Mouse (Mus musculus) layer of hippocampus, adult 9-10 months (tissue): ENCODE data around the gene Rab5a.
A peak's percentile ranks its signal among the peaks of the same experiment; 100 is the strongest.
"Not testable (repeated sequence)": the region's sequence is repeated elsewhere in the genome, so short reads cannot be mapped to it uniquely, and the experiment has no call there.

Source experiments
- DNase-seq: peaks from one replicate; pipeline ENCODE4 v3.0.0; 2022; ENCODE audit warnings: low spot score

The Rab5a gene

GRCm38 (mm10) chr17:53478858-53479603 is at the start of gene Rab5a:
Rab5a (plus strand) TSS chr17:53479234.
- DNase-seq = peak; percentile 95

DNA sequence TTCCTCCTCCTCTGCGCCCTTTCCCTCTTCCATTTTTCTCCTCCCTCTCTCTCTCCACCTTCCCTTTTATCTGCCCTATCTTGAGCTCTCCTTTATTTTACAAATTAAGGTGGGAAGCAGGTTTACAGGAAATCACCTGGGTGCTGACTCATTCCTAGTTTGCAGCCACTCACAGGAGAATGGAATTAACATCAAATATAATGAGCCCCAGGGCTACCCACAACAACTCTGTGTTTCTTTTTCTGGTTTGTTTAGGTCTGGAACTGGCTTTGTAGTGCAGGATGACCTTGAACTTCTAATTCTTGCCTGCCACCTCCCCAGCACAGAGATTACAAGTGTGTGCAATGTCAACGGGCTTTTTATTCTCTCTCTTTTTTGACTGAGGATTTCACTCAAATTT is 22.9 kb upstream of the Rab5a start:
- no peak for DNase-seq

DNA sequence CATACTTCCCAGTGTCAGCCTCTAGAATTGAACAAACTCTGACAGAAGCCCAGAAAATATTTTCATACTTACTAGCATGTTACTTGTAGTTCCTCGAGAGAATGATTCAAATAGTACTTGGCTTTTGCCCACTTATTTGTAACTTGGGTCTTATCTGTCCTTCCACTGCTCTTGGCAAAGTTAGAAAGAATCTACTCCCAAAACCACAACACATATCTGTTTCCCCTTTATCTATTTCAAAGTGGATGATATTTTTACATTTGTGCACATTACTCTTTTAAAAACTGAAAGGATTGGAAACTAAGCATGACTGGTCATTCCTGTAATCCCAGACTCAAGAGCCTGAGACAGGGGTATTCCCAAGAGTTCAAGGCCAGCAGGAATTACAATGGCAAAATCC is 22.3 kb upstream of the Rab5a start:
- no peak for DNase-seq

DNA sequence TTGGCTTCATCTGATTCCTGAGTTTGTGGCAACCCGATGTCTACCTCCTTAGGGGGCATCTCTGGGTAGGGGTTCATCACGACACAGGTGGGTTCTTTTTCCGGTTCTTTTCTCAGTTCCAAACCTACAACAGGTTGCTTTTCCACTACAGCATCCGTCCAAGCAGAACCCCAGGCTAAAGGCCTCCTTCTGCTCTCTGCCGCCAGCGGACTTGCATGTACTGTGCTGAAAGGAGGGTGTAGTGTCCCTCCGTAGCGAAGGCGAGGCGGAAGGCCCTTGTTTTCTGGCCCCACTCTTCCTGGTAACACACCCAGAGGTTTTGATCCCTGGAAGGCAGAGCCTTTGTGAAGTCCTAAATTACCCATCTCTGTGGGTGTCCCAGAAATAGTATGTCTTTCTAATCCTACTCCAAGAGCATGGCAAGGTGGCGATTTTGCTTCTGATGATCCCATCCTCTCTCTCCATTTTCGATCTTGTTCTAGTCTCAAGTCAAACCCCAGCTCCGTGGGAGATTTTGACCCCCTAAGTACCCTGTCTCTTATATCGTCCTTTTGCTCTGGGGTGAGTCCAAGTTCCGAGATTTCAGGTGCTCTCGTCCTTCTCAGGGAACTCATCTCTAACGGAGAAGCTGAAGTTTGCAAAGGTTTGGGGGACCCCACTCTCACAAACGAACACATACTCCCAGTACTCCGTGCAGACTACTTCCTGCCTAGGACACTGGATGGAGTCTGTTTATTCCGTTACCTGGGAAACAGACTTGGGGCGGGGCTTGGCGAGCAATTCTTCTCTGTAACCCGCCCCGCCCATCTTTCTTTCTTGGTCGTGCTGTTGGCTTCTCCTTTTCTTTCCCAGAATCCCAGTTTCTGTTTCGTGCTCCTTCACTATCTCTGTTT is 16.2 kb upstream of the Rab5a start, which contains the start of gene Efhb:
Gene Efhb (minus strand): TSS at position 719 of the 893 bp plus-strand sequence.
- peak; percentile 38 for DNase-seq

DNA sequence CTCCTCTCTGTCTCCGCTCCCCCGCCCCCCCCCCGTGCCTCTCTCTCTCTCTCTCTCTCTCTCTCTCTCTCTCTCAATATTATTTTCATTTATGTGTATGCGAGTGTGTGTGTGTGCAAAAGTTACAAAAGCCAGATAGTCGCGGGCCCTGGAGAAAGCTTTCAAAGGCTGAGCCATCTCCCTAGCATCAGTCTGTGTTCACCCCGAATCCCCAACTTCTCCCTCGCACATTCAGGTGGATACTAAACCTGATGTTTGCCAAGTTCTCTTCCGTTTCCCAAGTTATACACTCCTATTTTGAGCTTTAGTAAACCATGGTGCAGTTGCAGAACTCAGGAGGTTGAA is 15.6 kb upstream of the Rab5a start:
- no peak for DNase-seq

- DNase-seq = no peak
Observed at GRCm38 (mm10) chr17:53465569-53465968, 13.5 kb upstream of the Rab5a start.

DNA sequence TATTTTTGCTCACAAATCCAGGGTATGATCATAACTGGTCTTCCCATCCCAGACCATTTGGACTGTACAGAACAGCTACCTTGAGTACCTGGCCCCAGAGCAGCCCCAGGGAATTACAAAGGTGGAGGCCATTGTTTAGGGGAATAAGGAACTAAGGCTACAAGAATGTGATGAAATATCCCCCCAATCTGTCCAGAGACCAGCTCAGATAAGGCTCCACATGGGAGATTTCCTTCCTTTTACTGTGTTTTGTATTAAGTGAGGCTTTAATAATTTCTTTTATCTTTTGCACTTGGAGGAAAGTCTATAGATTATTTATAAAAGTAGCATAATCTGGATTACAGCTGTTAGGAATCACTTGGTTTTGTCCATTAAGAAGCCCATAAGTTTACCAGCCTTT is 10.3 kb upstream of the Rab5a start:
- no peak for DNase-seq

GRCm38 (mm10) chr17:53478066-53478857 is 772 bp upstream of the Rab5a start:
- DNase-seq = no peak

- DNase-seq = peak; percentile 13
Observed at GRCm38 (mm10) chr17:53479604-53480041, 589 bp downstream of the Rab5a start.

DNA sequence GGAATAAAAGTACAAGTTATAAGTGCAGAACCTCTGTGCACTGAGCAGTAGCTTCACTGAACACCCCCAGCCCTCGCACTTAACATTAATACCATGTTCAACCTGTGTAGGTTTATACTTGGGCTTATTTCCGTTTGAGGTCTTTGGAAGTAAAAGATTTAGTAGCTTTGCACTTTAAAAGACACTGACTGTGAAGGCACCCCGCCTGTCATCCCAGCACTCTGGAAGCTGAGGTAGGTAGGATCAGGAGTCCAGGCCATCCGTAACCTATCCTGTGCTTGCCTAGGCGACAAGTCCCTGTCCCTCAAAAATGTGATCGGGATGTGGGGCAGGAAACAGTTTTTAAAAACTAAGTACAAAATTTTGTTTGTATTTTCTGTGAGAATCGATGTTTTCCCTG is 1.4 kb downstream of the Rab5a start:
- no peak for DNase-seq

DNA sequence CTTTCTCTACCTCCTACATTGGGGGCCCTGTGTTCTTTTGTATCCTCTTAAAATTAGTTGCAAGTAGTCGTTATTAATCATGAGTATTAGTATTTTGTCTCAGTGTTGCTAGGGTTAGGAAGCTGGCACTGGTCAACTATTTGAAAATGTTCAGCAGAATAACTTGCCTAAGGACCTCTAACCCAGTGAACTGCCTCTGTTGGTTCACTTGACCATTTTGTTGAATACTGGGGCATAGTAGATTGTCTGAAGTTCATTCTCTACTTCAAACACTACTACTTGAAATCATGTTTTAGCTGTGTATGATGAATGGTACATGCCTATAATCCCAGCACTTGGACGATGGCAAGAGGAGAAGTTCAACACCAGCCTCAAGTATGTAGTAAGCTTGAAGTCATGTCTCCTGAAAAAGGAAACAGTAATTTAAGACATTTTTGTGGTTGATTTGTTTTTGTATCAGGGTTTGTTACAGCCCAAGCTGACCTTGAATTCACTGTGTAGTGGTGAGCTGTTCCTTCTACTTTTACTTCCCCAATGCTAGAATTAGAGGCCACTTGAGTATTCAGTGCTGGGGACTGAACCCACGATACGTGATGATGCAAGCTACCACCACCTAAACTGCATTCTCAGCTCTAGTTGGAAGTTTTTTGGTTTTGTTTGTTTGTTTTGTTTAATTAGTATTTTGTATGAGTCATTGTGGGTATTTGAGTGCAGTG is 9.4 kb downstream of the Rab5a start:
- DNase-seq = no peak

DNA sequence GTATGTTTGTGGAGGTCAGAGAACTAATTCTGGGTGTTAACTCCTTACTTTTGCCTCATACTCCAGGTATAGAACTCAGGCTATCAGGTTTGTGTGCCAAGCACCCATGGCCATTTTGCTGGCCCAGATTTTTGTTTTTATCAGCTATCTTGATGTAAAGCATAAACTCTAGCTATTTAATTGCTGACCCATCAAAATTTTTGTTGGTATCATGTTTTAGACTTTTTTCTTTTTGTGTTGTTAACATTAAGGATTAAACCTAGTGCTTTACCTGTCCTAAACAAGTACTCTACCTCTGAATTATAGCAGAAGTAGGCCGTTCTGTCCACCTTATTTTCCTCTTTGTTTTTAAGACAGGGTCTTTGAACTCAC is 10.0 kb downstream of the Rab5a start:
- no peak for DNase-seq

DNA sequence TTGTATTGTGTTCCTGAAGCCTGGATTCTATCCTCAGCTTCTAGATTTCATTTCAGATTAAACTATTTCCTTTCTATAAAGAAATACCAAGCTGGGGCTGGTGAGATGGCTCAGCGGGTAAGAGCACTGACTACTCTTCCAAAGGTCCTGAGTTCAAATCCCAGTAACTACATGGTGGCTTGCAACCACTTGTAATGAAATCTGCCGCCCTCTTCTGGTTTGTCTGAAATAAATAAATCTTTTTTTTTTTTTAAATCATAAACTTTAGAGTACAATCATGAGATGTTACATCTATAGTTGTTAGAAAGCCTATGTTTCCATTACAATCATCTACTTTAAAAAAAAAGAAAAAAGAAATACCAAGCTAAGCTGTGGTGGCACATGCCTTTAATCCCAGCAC is 23.9 kb downstream of the Rab5a start:
- no peak for DNase-seq

GRCm38 (mm10) chr17:53512311-53512951 is 33.4 kb downstream of the Rab5a start:
- DNase-seq = peak; percentile 15

DNA sequence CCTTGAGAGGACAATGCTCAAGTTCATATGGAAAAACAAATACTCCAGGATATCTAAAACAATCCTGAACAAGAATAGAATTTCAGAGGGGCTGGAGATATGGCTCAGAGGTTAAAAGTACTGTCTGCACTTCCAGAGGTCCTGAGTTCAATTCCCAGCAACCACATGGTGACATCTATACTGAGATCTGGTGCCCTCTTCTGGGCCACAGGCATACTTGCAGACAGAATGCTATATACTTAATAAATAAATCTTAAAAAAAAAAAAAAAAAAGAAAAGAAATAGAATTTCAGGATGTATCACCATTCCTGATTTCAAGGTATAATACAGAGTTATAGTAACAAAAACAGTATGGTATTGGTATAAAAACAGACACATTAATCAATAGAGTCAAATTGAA is 40.3 kb downstream of the Rab5a start:
- DNase-seq = no peak

GRCm38 (mm10) chr17:53520509-53520908 is 41.5 kb downstream of the Rab5a start:
- DNase-seq = no peak

GRCm38 (mm10) chr17:53528034-53528433 is 49.0 kb downstream of the Rab5a start:
- no peak for DNase-seq

DNA sequence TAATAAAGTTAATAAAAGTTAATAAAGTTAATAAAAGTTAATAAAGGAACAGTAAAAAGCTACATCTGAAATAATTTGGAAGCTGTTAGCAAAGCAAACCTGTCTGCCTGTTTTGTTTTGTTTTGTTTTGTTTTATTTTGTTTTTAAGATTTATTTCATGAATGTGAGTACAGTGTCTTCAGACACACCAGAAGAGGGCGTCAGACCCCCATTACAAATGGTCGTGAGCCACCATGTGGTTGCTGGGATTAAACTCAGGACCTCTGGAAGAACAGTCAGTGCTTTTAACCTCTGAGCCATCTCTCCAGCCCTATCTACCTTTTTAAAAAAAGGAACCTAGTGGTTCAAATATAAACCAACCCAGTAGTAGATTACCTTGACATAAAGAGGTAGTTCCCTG is 52.1 kb downstream of the Rab5a start:
- DNase-seq = no peak

GRCm38 (mm10) chr17:53532425-53532824 is 53.4 kb downstream of the Rab5a start:
- no peak for DNase-seq

DNA sequence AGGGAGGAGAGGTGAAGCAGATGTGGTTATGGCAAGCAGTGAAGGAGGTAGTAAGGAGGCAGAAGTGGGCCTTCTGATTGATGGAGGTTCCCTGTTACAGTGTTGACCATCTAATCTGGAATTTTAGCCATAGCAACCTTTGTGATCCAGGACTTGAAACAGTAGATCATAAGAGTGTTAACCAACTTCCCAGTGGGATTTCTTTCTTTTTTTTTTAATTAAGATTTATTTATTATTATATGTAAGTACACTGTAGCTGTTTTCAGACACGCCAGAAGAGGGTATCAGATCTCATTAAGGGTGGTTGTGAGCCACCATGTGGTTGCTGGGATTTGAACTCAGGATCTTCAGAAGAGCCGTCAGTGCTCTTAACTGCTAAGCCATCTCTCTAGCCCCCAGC is 60.3 kb downstream of the Rab5a start, which contains the start of gene Pp2d1:
Gene Pp2d1 (minus strand): TSS at position 101 of the 400 bp plus-strand sequence.
- DNase-seq = not testable (repeated sequence)

GRCm38 (mm10) chr17:53542536-53542935 is 63.5 kb downstream of the Rab5a start:
- no peak for DNase-seq
